Mouse (Mus musculus) urinary bladder, postnatal 36 days (tissue): ENCODE data around the gene Acnat1.
"Not testable (repeated sequence)": the region's sequence is repeated elsewhere in the genome, so short reads cannot be mapped to it uniquely, and the experiment has no call there.

Experiments used
- DNase-seq, 2 experiments: peaks; one replicate each; pipeline ENCODE4 v3.0.0; 2022; ENCODE audit warnings: low spot score in 2 of 2, mixed read lengths in 1 of 2

Acnat1 gene

GRCm38 (mm10) chr4:49456171-49456570 lies 17.5 kb downstream of the Acnat1 start:
- DNase-seq: no peak

GRCm38 (mm10) chr4:49451848-49452551 lies 21.7 kb downstream of the Acnat1 start:
- DNase-seq: no peak

- DNase-seq: peak; percentile 33
Observed at GRCm38 (mm10) chr4:49451133-49451847, 22.4 kb downstream of the Acnat1 start.

- not testable (repeated sequence) for DNase-seq
Observed at GRCm38 (mm10) chr4:49436968-49437367, 36.7 kb downstream of the Acnat1 start.

GRCm38 (mm10) chr4:49410151-49410550 lies 63.6 kb downstream of the Acnat1 start:
- DNase-seq: not testable (repeated sequence)

GRCm38 (mm10) chr4:49407957-49408356 lies 65.8 kb downstream of the Acnat1 start, which contains the start of gene Acnat2:
Gene Acnat2 (minus strand): TSS chr4:49408151.
- not testable (repeated sequence) for DNase-seq
